Mouse (Mus musculus): Measurements from ENCODE around the gene Gm7861. TPM values are rescaled to one million over a fixed set of nuclear protein-coding genes. Genes with fewer than 3 reads are reported as not detected.
"Not testable (repeated sequence)": the region's sequence is repeated elsewhere in the genome, so short reads cannot be mapped to it uniquely, and the experiment has no call there.

Gene Gm7861
- polyA plus RNA-seq (2012; rRNA removed) (not detected in 2 replicates), polyA plus RNA-seq (2014; fragmentation: Nextera tagmentation; extraction: Ambion mirVana) (not detected in 2 replicates)

DNA sequence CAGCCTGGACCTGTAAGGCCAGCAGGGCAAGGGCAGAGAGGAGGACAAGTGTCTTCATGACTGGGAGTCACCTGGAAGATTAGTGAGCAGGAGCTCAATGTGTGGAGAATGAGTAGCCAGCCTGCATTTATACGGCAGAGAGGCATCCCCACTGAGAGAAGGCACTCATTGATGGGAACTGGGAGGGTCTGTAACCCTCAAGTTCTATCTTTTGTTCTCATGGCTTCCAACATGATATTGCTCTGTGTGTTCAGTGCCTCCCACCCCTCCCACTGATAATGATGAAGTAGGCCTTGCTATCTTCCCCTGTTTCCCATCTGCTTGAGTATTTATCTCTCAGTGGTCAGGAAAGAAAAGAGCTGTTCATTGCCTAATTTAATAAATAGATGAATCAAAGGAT is at the start of gene Gm7861:
Gene Gm7861 (minus strand): TSS at position 101 of the 400 bp plus-strand sequence.
- not testable (repeated sequence) for H3K4me2 ChIP-seq (ENCODE audit: low read depth); H3K36me3 ChIP-seq (replicated peaks; ENCODE audit: control insufficient read depth, insufficient read depth, low read depth); ATAC-seq (ENCODE audit: insufficient read depth); H3K4me1 ChIP-seq (replicated peaks; ENCODE audit: control insufficient read depth in 2 of 2, insufficient read depth in 2 of 2, low read length in 1 of 2); DNase-seq (ENCODE audit: low read depth in 3 of 3, low spot score in 3 of 3); H3K9me3 ChIP-seq (ENCODE audit: control insufficient read depth, low read length); H3K27ac ChIP-seq; H3K9ac ChIP-seq (replicated peaks); H3K4me3 ChIP-seq (ENCODE audit: insufficient read depth in 1 of 2, low read depth in 2 of 2, low read length in 2 of 2); H3K27me3 ChIP-seq (ENCODE audit: control insufficient read depth, insufficient read depth, low read length)
- no CpG with 5 or more reads among the region's 1 CpGs for WGBS (ENCODE audit: insufficient replicate concordance)

DNA sequence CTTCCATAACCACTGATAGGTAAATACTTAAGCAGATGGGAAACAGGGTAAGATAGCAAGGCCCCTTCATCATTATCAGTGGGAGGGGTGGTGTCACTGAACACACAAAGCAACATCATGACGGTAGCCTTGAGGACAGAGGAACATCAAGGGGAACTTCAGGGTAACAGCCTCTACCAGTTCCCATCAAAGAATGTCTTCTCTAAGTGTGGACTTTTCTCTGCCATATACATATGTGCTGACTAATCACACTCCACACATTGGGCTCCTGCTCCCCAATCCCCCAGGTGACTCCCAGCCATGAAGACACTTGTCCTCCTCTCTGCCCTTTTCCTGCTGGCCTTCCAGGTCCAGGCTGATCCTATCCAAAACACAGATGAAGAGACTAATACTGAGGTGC is 23.6 kb upstream of the Gm7861 start, which contains the start of gene Defa26:
Gene Defa26 (plus strand): TSS at position 301 of the 400 bp plus-strand sequence.
- H3K9me3 ChIP-seq (ENCODE audit: control insufficient read depth, low read length); H3K9ac ChIP-seq (replicated peaks); H3K27me3 ChIP-seq (ENCODE audit: control insufficient read depth, insufficient read depth, low read length); H3K36me3 ChIP-seq (replicated peaks; ENCODE audit: control insufficient read depth, insufficient read depth, low read depth); DNase-seq (ENCODE audit: low read depth in 3 of 3, low spot score in 3 of 3); H3K4me2 ChIP-seq (ENCODE audit: low read depth); H3K27ac ChIP-seq; H3K4me1 ChIP-seq (replicated peaks; ENCODE audit: control insufficient read depth in 2 of 2, insufficient read depth in 2 of 2, low read length in 1 of 2); ATAC-seq (ENCODE audit: insufficient read depth); H3K4me3 ChIP-seq (ENCODE audit: insufficient read depth in 1 of 2, low read depth in 2 of 2, low read length in 2 of 2): not testable (repeated sequence)
- no CpG with 5 or more reads among the region's 1 CpGs for WGBS (ENCODE audit: insufficient replicate concordance)

DNA sequence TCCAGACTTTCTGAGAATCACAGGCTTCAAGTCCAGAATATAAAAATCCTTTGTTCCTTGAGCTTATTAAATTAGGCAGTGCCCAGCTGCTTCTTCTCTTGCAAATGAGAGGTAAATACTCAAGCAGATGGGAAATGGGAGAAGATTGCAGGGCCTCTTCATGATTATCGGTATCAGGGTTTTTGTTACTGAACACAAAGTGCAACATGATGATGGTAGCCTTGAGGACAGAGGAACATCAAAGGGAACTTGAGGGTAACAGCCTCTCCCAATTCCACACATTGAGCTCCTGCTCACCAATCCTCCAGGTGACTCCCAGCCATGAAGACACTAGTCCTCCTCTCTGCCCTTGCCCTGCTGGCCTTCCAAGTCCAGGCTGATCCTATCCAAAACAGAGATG is 11.6 kb downstream of the Gm7861 start, which contains the start of gene Defa28:
Gene Defa28 (plus strand): TSS at position 301 of the 400 bp plus-strand sequence.
- not testable (repeated sequence) for ATAC-seq (ENCODE audit: insufficient read depth); H3K4me2 ChIP-seq (ENCODE audit: low read depth); H3K4me1 ChIP-seq (replicated peaks; ENCODE audit: control insufficient read depth in 2 of 2, insufficient read depth in 2 of 2, low read length in 1 of 2); DNase-seq (ENCODE audit: low read depth in 3 of 3, low spot score in 3 of 3); H3K9ac ChIP-seq (replicated peaks); H3K27ac ChIP-seq; H3K36me3 ChIP-seq (replicated peaks; ENCODE audit: control insufficient read depth, insufficient read depth, low read depth); H3K4me3 ChIP-seq (ENCODE audit: insufficient read depth in 1 of 2, low read depth in 2 of 2, low read length in 2 of 2); H3K9me3 ChIP-seq (ENCODE audit: control insufficient read depth, low read length); H3K27me3 ChIP-seq (ENCODE audit: control insufficient read depth, insufficient read depth, low read length)
- no CpG with 5 or more reads among the region's 1 CpGs for WGBS (ENCODE audit: insufficient replicate concordance)

DNA sequence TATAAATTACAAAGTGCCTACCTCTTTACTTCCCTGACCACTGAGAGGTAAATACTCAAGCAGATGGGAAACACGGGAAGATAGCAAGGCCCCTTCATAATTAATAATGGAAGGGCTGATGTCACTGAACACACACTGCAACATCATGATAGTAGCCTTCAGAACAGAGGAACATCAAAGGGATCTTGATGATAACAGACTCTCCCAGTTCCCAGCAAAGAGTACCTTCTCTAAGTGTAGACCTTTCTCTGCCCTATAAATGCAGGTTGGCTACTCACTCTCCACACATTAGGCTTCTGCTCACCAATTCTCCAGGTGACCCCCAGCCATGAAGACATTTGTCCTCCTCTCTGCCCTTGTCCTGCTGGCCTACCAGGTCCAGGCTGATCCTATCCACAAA is 29.2 kb downstream of the Gm7861 start, which contains the start of gene Defa37:
Gene Defa37 (plus strand): TSS at position 301 of the 400 bp plus-strand sequence.
- no CpG with 5 or more reads among the region's 1 CpGs for WGBS (ENCODE audit: insufficient replicate concordance)
- not testable (repeated sequence) for DNase-seq (ENCODE audit: low read depth in 3 of 3, low spot score in 3 of 3); H3K27me3 ChIP-seq (ENCODE audit: control insufficient read depth, insufficient read depth, low read length); H3K9me3 ChIP-seq (ENCODE audit: control insufficient read depth, low read length); H3K36me3 ChIP-seq (replicated peaks; ENCODE audit: control insufficient read depth, insufficient read depth, low read depth); H3K27ac ChIP-seq; H3K4me1 ChIP-seq (replicated peaks; ENCODE audit: control insufficient read depth in 2 of 2, insufficient read depth in 2 of 2, low read length in 1 of 2); H3K9ac ChIP-seq (replicated peaks); H3K4me2 ChIP-seq (ENCODE audit: low read depth); ATAC-seq (ENCODE audit: insufficient read depth); H3K4me3 ChIP-seq (ENCODE audit: insufficient read depth in 1 of 2, low read depth in 2 of 2, low read length in 2 of 2)

Other genes starting within 250 kb of the Gm7861 start
- not detected in 2 replicates for gene Defa2, start 216.0 kb downstream of the Gm7861 start, polyA plus RNA-seq (2012; rRNA removed)
- gene Defa2, start 216.0 kb downstream of the Gm7861 start, polyA plus RNA-seq (2014; fragmentation: Nextera tagmentation; extraction: Ambion mirVana): not detected in 2 replicates
- not detected in 2 replicates for gene Defa33, start 202.7 kb downstream of the Gm7861 start, polyA plus RNA-seq (2012; rRNA removed)
- not detected in 2 replicates for gene Defa33, start 202.7 kb downstream of the Gm7861 start, polyA plus RNA-seq (2014; fragmentation: Nextera tagmentation; extraction: Ambion mirVana)
- not detected in 2 replicates for gene Defa36, start 167.1 kb downstream of the Gm7861 start, polyA plus RNA-seq (2012; rRNA removed)
- not detected in 2 replicates for gene Defa36, start 167.1 kb downstream of the Gm7861 start, polyA plus RNA-seq (2014; fragmentation: Nextera tagmentation; extraction: Ambion mirVana)
- gene Gm7849, start 137.9 kb downstream of the Gm7861 start, polyA plus RNA-seq (2012; rRNA removed): not detected in 2 replicates
- gene Gm7849, start 137.9 kb downstream of the Gm7861 start, polyA plus RNA-seq (2014; fragmentation: Nextera tagmentation; extraction: Ambion mirVana): not detected in 2 replicates
- gene Defa20, start 85.2 kb downstream of the Gm7861 start, polyA plus RNA-seq (2012; rRNA removed): not detected in 2 replicates
- gene Defa20, start 85.2 kb downstream of the Gm7861 start, polyA plus RNA-seq (2014; fragmentation: Nextera tagmentation; extraction: Ambion mirVana): not detected in 2 replicates
- gene Defa32, start 65.5 kb downstream of the Gm7861 start, polyA plus RNA-seq (2012; rRNA removed): not detected in 2 replicates
- not detected in 2 replicates for gene Defa32, start 65.5 kb downstream of the Gm7861 start, polyA plus RNA-seq (2014; fragmentation: Nextera tagmentation; extraction: Ambion mirVana)
- not detected in 2 replicates for gene Defa37, start 29.1 kb downstream of the Gm7861 start, polyA plus RNA-seq (2012; rRNA removed)
- not detected in 2 replicates for gene Defa37, start 29.1 kb downstream of the Gm7861 start, polyA plus RNA-seq (2014; fragmentation: Nextera tagmentation; extraction: Ambion mirVana)
- not detected in 2 replicates for gene Defa28, start 11.5 kb downstream of the Gm7861 start, polyA plus RNA-seq (2012; rRNA removed)
- not detected in 2 replicates for gene Defa28, start 11.5 kb downstream of the Gm7861 start, polyA plus RNA-seq (2014; fragmentation: Nextera tagmentation; extraction: Ambion mirVana)
- not detected in 2 replicates for gene Defa26, start 23.7 kb upstream of the Gm7861 start, polyA plus RNA-seq (2012; rRNA removed)
- gene Defa26, start 23.7 kb upstream of the Gm7861 start, polyA plus RNA-seq (2014; fragmentation: Nextera tagmentation; extraction: Ambion mirVana): not detected in 2 replicates
- gene Defa17, start 61.3 kb upstream of the Gm7861 start, polyA plus RNA-seq (2012; rRNA removed): not detected in 2 replicates
- not detected in 2 replicates for gene Defa17, start 61.3 kb upstream of the Gm7861 start, polyA plus RNA-seq (2014; fragmentation: Nextera tagmentation; extraction: Ambion mirVana)
- not detected in 2 replicates for gene Defa34, start 71.3 kb upstream of the Gm7861 start, polyA plus RNA-seq (2012; rRNA removed)
- not detected in 2 replicates for gene Defa34, start 71.3 kb upstream of the Gm7861 start, polyA plus RNA-seq (2014; fragmentation: Nextera tagmentation; extraction: Ambion mirVana)
- gene AY761184, start 109.1 kb upstream of the Gm7861 start, polyA plus RNA-seq (2012; rRNA removed): not detected in 2 replicates
- gene AY761184, start 109.1 kb upstream of the Gm7861 start, polyA plus RNA-seq (2014; fragmentation: Nextera tagmentation; extraction: Ambion mirVana): not detected in 2 replicates
- not detected in 2 replicates for gene Defa24, start 140.0 kb upstream of the Gm7861 start, polyA plus RNA-seq (2012; rRNA removed)
- gene Defa24, start 140.0 kb upstream of the Gm7861 start, polyA plus RNA-seq (2014; fragmentation: Nextera tagmentation; extraction: Ambion mirVana): not detected in 2 replicates
- gene Defb50, start 229.0 kb upstream of the Gm7861 start, polyA plus RNA-seq (2012; rRNA removed): not detected in 2 replicates
- gene Defb50, start 229.0 kb upstream of the Gm7861 start, polyA plus RNA-seq (2014; fragmentation: Nextera tagmentation; extraction: Ambion mirVana): not detected in 2 replicates
- gene Defb2, start 245.4 kb upstream of the Gm7861 start, polyA plus RNA-seq (2012; rRNA removed): not detected in 2 replicates
- not detected in 2 replicates for gene Defb2, start 245.4 kb upstream of the Gm7861 start, polyA plus RNA-seq (2014; fragmentation: Nextera tagmentation; extraction: Ambion mirVana)

Measured in liver, embryonic 14.5 days (tissue).